Mouse (Mus musculus): ENCODE results near the gene Plau.

Plau gene

DNA sequence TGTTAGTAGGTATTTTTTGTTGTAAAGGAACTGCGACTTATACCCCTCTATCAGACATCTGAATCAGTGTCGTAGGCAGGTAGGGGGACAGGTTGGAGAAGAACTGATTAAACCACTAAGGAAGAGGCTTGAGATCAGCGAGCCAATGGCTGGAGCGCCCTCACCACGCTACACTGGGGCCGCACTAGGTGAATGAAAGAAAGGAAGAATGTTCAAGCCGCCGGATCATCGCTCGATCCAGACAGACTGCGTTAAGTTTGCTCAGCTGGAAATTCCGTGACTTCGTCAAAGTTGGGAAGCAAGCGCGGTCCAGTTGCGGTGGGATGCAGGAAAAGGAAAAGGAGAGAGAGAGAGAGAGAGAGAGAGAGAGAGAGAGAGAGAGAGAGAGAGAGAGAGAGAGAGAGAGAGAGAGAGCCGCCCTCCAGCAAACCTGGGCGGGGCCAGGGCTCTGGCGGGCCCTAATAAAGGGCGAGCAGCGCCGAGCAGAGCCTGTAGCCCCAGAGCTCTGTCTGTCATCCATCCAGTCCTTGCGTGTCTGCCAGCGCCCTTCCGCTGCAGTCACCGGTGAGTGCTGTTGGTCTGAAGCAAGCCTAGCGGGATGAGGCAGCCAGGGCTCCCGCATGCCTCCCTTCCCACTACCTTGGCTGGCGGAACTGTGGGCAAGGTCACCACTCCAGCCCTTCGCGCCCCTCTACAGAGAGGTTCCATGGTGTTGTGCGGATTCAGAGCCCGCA, at the start of gene Plau:
Gene Plau (plus strand): TSS at position 490 of the 734 bp plus-strand sequence.
- DNase-seq (ENCODE audit: low spot score), result peak; percentile 55

DNA sequence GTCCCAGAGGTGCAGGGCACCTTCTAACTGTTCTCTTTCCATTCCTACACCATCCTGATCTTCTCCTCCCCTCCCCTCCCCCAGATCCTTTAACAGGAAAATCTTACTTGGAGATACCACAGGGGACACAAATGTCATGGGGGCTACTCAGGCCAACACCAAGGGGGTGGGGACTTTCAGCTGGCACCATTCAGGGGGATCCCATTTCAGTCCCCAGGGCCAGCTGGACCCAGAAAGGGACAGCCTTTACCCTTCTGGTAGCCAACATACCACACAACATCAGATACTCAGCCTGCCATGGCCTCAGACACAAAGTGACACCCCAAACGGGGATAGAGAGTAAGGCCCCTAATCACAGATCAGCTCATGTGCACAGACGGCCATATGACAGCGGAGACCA, 48.3 kb upstream of the Plau start:
- DNase-seq (ENCODE audit: low spot score), result no peak

DNA sequence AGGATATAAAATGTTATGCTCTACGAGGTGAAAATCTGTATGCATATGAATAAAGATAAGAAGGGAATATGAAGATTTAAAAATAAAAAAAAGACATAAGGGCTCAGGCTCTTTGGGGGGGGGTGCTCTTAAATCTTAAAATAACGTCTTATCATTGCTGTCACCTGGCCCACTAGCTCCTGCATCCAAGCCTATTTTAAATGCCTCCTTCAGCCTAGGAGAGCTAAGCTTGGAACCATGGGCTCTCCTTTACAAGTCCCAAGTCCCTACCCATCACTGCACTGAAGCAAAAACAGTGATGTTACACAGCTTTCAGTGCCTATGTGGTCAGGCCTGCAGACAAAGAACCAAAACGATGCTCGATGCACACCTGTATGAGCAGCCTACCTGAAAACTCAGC, 46.9 kb upstream of the Plau start:
- DNase-seq (ENCODE audit: low spot score), result no peak

DNA sequence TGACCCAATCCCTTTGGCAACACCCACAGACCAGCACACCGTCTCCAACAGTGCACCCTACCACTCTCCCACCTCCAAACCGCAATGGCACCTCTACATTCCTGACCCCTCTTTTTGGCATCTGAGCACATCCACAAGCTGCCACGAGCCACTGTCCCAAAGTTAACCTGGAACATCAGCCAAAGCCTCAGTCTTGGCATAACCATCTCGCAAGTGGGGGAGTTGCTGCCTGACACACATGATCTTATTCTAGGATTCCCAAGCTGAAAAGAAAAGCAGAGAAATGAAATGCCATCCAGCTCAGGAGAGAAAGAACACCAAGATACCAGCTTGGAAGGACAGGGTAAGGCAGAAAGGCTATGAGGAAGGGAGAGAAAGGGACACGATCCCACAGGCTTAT, 46.0 kb upstream of the Plau start:
- no peak for DNase-seq (ENCODE audit: low spot score)

DNA sequence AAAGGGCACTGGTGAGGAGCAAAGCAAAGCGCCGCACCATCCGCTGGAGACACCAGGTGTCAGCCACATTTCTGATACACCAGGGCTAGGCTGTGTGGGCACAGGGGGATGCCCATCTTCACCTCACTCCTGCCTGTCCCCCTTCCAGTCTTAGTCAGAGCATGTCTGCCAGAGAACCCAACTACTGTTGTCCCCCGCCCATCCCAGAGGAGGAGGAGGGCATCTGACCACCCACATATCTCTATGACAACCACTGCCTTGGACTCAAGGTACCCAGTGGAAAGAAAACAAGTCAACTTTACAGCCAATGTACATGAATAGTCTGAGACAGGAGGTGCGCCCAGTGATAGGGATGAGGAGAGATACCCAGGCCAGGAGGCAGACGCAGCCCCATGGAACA, 45.5 kb upstream of the Plau start:
- DNase-seq (ENCODE audit: low spot score), result no peak

DNA sequence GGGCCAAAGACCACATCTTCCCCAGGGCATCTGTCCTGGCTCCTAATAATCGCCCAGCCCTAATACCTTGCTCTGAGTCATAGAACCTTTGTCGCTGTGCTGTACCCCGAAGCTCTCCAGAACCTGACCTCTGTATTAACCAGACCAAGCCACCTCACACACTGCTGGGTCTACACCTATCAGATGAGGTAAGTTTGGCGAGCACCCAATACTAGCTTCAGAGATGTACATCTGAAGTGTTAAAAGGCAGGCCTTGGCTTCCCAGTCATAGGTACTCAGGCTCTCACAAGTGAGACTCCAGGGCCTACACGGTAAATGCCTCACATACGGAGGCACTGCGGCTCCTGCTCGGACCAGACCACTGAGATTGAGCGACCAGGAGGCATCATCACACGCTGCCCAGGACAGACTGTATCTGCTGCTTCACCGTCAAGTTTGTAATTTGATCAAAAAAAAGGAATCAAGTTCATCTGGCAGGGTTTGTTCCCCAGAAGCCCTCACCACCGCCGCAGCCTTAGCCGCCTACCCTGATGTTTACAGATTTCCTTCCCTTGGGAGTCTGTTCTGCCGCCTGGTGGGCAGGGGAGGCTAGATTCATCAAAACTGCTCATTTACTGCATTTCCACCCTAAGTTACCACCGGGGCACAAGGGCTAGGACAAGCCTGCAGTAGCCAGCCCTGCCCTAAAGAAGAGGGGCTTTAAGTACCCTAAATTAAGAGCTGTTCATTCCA, 44.8 kb upstream of the Plau start:
- DNase-seq (ENCODE audit: low spot score), result peak; percentile 54

DNA sequence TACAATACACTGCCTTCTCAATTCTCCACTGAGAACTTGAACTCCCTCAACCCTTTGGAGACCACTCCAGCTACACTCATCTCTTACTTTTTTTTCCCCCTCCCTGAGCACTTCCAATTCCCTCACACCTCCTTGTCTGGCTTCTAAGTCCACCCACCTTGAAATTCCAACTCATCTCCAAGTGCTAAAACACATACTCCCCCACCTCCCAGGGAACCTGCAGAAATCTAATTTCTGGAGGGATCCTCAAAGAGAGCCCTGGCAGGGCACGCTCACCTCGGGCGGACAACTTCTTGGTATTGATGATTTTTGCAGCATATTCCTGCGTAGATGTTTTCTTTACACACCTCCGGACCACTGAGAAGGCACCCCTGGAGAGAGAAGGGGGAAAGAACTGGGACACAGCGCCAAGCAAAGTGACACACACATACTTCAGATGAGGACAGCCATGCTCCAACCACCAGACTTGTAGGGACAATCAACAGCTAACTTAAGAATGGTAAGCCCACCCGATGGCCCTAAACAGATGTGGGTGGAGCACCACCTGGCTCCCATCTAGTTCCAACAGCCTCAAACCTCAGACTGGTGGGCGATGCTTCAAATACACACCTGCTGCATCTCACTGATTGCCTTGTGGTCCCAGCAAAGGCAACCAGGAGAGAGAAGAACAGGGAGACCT, 44.1 kb upstream of the Plau start:
- DNase-seq (ENCODE audit: low spot score), result no peak

DNA sequence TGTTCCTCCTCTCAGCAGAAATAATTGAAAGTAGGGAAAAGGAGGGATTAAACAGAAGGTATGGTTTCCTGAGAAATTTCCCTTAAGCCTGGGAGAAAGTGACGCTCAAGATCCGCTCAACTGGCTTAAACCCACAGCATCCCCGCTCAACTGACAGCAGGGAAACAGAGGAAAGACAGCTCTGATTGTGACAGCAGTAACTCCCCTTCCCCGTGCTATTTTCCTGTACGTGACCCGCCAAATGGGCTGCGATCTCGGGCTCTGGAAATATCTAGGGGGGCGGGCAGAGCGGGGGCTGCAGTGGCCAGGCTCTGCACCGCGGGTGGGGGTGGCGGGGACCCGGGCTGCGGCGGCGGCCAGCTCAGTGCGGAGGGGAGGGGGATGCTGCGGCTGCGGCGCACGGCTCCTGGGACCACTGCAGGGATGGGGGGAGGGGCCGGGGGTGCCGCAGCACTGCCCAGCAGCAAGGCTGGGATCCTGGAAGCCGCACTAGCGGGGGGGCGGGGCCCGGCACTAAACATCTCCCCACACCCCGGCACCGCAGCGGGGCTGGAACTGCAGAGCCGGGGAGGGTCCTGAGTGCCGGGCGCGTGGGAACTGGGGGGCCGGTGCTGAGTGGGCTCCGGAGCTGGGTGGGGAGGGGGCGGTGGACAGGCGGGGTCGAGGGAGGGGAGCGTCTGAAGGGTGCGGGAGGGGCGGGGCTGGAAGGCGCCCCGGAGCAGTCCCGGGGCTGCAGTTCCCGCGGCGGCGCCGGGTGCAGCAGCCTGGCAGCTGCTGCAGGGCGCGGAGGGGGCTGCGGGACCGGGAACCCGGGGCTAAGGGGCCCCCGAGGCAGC, 43.3 kb upstream of the Plau start:
- no peak for DNase-seq (ENCODE audit: low spot score)

DNA sequence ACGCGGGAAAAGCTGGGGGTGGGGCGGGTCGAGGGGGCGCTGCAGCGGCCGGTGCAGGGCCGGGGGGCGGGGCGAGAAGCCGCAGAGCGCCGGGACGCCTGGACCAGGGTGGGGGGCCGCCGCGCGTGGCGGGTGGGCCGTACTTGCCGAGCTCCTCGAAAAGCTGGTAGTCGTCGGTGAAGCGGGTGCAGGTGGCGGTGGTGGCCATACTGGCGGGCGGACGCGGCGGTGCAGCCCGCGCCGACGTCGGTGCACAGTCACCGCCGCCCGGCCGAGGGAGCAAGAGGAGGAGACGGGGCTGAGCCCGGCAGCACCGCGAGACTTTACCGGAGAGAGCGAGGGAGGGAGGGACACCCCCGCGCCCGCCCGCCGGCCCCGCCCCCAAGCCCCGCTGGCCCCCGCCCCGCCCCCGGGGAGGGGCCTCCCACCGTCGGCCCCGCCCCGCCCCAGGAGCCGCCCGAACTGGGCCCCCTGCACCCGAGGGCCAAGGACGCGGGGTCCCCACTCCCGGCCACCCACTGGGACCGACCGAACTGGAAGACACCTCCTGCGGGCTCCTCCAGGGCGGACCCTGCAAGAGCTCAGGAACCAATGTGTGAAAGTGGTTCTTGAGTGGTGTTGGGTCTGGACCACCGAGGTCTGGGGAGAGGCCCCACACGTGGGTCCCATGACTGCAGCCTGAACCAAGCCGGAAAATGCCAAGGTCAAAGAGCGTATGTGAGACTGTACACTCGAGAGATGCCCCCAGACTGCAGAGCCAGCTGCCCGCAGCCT, 42.5 kb upstream of the Plau start, which contains the start of gene Camk2g:
Gene Camk2g (minus strand): TSS at position 331 of the 774 bp plus-strand sequence.
- peak; percentile 74 for DNase-seq (ENCODE audit: low spot score)

DNA sequence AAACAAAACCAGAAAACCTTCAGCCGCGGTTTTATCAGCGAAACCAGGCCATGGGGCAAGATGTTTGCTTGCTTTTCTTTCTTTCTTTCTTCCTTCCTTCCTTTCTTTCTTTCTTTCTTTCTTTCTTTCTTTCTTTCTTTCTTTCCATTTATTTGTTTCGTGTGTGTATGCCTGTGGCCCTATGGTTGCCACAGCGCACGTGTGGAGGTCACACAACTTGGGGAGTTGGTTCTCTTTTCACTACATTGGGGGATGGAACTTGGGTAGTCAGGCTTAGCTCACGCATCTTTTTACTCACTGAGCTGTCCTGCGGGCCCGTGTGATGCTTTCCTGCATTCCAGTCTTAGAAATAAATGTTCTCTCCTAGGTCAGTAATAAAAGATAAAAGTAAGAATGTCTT, 41.9 kb upstream of the Plau start:
- no peak for DNase-seq (ENCODE audit: low spot score)

DNA sequence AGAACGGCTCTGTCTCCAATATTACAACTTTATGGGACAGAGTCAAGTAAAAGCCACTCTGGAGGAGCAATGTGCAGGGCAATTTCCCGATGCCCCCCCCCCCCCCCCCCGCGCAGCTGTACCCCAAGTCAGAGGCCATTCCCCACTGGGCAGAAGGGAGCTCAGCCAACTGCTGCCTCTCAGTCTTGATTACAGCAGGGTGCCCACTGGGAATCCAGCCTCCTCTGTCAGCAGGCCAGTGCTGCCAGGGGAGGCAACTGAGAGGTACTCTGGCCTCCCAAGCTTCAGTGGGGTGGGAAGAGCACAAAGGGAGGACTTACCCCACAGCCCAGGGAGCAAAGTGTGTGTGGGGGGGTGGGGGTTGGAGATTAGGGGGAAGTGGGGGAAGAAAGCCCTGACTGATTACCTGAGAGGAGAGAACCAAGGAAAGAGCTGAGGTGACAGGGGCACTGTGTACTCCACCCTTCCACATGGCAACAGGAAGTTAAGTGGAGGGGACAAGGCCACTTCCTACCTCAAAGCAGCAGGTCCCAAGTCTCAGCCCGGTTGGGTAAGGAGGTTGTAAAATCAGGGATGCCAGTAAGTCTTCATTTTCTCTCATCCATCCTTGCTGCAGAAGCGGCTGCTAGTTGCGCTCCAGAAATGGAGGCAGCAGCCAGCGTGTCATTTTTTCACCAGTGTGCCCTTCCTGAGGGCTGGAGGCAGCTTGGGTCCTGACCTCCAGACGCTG, 40.9 kb upstream of the Plau start:
- no peak for DNase-seq (ENCODE audit: low spot score)

DNA sequence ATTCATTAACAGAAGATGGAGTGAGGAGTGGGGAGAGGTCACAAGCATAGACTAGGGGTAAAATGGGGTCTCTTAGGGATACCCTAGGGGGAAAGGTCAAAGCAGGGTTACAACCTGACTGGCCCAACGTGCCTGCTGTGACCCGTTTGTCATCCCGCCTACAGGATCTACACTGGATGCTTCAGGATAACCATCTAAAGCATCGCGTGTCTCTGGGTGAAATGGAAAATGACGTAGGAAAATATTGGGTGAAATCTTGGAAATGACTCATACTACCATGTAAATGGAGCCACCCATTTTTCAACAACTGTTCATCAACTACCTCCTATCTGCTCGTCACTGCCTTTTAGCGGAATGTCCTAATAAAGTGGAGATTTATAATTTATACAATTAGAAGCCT, 40.3 kb upstream of the Plau start:
- DNase-seq (ENCODE audit: low spot score), result no peak

DNA sequence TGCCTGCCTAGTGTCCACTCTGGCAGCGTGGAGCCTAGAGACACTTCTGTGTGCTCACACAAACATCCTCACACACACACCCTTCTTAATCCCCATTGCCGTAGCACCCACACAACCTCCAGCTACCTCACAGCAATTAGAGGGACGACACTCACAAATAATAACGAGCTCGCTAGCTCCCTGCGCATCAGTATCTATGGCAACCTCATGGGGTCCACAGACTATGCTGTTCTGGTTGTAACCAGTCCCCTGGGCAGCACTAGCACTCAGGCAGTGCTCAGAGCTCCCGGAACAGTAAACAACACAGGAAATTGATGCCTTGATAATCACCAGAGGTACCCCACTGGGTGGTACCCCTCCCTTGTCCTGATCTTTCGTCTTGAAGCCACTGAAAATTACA, 39.8 kb upstream of the Plau start:
- DNase-seq (ENCODE audit: low spot score), result no peak

DNA sequence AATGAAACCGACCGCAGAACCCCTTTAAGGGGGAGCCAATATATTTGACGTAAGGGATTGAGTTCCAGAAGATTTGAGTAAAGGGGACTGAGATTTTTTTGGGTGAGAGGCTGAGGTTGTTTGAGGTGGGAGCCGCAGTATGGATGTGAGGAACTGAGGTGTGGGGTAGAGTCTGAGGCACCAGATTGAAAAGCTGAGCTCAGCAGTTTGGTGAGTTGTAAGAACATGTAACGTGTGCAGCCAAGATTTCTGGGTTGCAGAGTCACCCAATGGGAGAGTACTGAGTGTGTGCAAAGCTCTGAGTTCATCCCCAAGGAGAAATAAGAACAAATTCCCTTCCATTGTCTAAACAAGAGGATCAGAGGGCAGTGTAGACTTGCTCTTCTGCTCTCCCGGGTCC, 38.2 kb upstream of the Plau start:
- no peak for DNase-seq (ENCODE audit: low spot score)

DNA sequence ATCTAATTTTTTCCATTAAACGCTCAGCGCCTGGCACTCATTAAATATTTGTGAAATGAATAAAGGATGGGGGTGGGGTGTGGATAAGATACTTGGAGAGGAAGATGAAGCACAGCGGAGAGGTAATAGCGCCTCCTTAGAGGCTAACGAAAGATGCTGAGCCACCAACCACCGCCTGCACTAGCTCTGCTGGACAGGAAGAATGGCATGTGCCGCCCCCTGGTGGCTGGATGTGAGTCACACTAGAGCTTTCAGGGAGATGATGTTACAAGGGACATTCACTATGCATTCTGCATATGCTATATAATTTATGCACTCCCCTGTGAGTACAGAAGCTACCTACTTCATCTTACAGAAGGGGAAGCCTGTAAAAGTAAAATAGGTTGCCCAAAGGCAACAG, 37.7 kb upstream of the Plau start:
- DNase-seq (ENCODE audit: low spot score), result peak; percentile 90

DNA sequence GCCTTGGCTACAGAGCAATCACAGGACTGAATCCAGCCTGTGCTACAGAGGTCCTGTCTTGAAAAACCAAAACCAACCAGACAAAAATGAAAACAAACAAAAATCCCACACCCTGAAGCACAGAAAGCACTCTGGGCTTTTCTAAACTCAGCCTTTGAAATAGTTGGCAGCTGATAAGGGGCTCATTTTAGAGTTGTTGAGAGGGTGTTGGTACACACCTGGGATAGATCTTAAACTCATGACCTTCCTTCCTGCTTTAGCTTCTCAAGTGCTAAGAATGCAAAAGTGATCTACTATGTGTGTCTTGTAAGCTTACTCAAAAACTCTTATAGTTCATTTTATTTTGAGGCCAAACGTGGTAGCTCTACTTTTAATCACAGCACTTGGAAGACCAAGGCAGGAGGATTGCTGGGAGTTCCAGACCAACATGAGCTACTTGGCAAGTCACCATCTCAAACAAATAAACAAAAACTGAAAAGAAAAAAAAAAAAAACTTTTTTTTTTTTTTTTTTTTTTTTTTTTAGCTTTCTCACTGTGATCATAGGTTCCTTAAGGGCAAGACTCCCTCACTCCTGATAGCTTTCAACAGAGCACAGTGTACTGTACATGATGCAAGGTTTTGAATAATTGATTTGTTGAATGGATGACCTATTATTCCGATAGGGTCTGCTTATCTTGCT, 33.4 kb upstream of the Plau start:
- no peak for DNase-seq (ENCODE audit: low spot score)

DNA sequence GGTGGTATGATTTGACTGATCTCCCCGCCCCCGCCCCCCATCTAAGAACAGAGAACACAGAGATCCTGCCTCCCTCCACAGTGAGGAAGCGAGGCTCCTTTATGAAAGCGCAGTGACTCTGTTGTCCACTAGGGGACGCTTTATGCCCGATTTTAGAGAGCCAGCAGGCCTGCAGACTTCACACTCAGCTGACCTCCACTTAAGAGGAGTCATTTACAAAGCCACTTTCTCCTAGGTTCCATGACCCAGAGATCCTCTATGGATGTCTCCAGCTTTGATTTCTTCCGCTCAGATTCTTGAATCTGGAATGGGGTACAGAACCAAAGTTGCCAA, 32.9 kb upstream of the Plau start:
- peak; percentile 82 for DNase-seq (ENCODE audit: low spot score)

DNA sequence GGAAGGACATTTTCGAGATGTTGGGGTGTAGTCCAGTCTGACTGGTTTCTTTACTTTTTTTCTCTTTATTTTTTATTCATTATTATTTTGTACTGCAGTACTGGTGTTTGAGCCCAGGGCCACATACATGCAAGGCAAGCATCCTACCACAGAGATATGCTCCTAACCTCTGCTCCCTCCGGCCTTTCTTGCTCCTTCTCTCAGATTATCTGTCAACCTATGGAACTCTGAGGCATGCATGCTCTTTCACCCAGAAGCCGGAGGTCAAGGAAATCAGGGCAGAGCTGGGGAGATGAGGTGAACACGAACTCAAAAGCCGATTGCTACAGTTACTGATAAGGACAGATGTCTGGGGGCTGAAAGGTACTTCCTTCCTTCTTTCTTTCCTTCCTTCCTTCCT, 32.0 kb upstream of the Plau start:
- DNase-seq (ENCODE audit: low spot score), result no peak

DNA sequence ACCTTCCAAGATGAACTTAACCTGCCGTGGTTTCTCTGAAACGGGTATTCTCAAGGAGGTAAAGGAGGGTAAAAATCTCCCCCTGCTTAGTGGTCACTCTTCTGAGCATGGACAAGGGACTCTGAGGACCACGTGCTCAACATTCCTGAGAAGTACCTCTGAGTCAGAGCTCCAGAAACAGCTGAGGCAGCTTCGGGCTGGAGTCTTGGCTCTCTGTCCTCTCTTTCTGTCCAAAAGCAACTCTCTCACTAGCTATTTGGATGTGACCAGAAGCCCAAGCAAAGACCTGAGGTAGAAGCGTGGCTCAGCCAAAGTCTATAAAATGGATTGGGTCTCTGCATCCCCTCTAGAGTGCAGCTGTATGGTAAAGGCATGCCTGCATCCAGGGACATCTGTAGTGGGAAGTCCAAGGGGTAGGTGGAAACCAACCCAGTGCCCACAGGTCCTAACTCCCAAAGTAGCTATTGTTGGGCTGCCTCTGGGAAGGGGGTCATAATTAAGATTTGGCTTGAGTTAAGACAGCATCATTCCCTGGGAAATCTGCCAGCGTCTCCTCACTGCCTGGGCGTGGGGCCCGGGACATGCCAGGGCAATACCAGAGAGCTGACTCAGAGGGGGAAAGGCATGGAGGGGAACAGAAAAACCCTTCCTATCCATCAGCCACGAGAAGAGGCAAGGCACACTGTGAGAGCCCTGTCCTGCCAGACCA, 31.3 kb upstream of the Plau start:
- DNase-seq (ENCODE audit: low spot score), result peak; percentile 62
